Mouse (Mus musculus): Measurements from ENCODE around the gene Arfgap3.

DNA sequence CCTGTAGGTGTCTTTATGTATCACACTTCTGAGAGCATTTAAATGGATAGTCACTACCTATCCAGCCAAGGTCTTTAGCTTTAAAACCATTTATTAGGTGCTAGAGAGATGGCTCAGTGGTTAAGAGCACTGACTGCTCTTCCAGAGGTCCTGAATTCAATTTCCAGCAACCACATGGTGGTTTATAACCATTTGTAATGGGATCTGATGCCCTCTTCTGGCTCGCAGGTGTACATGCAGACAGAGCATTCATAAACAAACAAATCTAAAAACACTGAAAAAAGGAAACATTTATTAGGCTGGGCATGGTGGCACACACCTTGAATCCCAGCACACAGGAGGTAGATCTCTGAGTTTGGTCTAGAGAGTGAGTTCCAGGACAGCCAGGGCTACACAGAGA lies 35.1 kb downstream of the Arfgap3 start:
- TF ChIP-seq CTCF (IDR thresholded peaks at IDR 0.05; ENCODE audit: control insufficient read depth, insufficient read depth, insufficient replicate concordance, low read depth, low read length): no peak
- TF ChIP-seq POLR2A (IDR thresholded peaks at IDR 0.05; ENCODE audit: control insufficient read depth, low read depth, low read length): no peak
